Mouse (Mus musculus): ENCODE measurements around the gene Ppp2r5c.

GRCm38 (mm10) chr12:110508680-110509079 lies 61.8 kb downstream of the Ppp2r5c start:
- TF ChIP-seq CTCF (IDR thresholded peaks at IDR 0.05; ENCODE audit: low read depth) (no peak), EP300 (IDR thresholded peaks at IDR 0.05; ENCODE audit: low read depth) (no peak)

All from heart, postnatal 0 days (tissue).